Mouse (Mus musculus) liver, embryonic 14.5 days (tissue): ENCODE results near the gene Samsn1. TPM values are rescaled to one million over a fixed set of nuclear protein-coding genes. Genes with fewer than 3 reads are reported as not detected.

ENCODE experiments used
- ATAC-seq: fragments of 200-750 bp; cut with Nextera tagmentation; 2 replicates; pipeline ENCODE4 v1.8.0; 2017; ENCODE audit warnings: moderate number of reproducible peaks, mild to moderate bottlenecking, moderate library complexity; ENCODE audit not compliant: insufficient read depth
- DNase-seq, 3 experiments: peaks; one replicate each; pipeline ENCODE4 v3.0.0-alpha.2; 2012 to 2013; ENCODE audit warnings: low read depth in 3 of 3, low spot score in 3 of 3
- H3K27ac ChIP-seq: fragments of 300-500 bp; sonication (generic); 2 replicates; pipeline ENCODE4 v1.5.1; 2014; ENCODE audit warnings: moderate library complexity, mild to moderate bottlenecking, control low read depth, inconsistent platforms
- H3K27me3 ChIP-seq: fragments of 300-500 bp; sonication (generic); 2 replicates; pipeline ENCODE4 v1.6.1; 2014; ENCODE audit warnings: mild to moderate bottlenecking, low read length, moderate library complexity; ENCODE audit not compliant: control insufficient read depth, insufficient read depth
- H3K36me3 ChIP-seq: fragments of 300-500 bp; sonication (generic); replicated peaks from 2 replicates; pipeline ENCODE4 v1.6.1; 2014; ENCODE audit warnings: low read depth; ENCODE audit not compliant: control insufficient read depth, insufficient read depth
- H3K4me1 ChIP-seq, 2 experiments: fragments of 200-500 bp in 1 of 2; fragments of 300-500 bp in 1 of 2; sonication (generic) in 1 of 2; replicated peaks; 2 replicates each; pipeline ENCODE4 v1.6.1; 2012 to 2014; ENCODE audit warnings: antibody characterized with exemption in 1 of 2, inconsistent platforms in 1 of 2, low read length in 1 of 2; ENCODE audit not compliant: control insufficient read depth in 2 of 2, insufficient read depth in 2 of 2
- H3K4me2 ChIP-seq: fragments of 300-500 bp; sonication (generic); 2 replicates; pipeline ENCODE4 v1.6.1; 2014; ENCODE audit warnings: low read depth, mild to moderate bottlenecking, control low read depth, moderate library complexity
- H3K4me3 ChIP-seq, 2 experiments: fragments of 200-500 bp in 1 of 2; fragments of 300-500 bp in 1 of 2; sonication (generic) in 1 of 2; 2 replicates each; pipeline ENCODE4 v1.5.1; 2012 to 2014; ENCODE audit warnings: low read depth in 2 of 2, low read length in 2 of 2, mild to moderate bottlenecking in 2 of 2, control low read depth in 1 of 2, inconsistent platforms in 1 of 2, moderate library complexity in 1 of 2; ENCODE audit not compliant: insufficient read depth in 1 of 2
- H3K9ac ChIP-seq: fragments of 300-500 bp; sonication (generic); replicated peaks from 2 replicates; pipeline ENCODE4 v1.6.1; 2014; ENCODE audit warnings: mild to moderate bottlenecking, control low read depth, moderate library complexity
- H3K9me3 ChIP-seq: fragments of 300-500 bp; sonication (generic); 2 replicates; pipeline ENCODE4 v1.6.1; 2016; ENCODE audit warnings: low read length, mixed read lengths; ENCODE audit not compliant: control insufficient read depth
- CTCF ChIP-seq: IDR thresholded peaks from 2 replicates; pipeline ENCODE4 v1.5.1; 2016; ENCODE audit warnings: antibody characterized with exemption, low read depth, control low read depth
- EP300 ChIP-seq: IDR thresholded peaks from 2 replicates; pipeline ENCODE4 v1.6.1; 2016; ENCODE audit warnings: antibody characterized with exemption, low read depth
- WGBS: fragments of 180-500 bp; shearing (Covaris S2); extraction: QIAGEN DNeasy Blood & Tissue Kit; methylation state at CpG from one replicate; pipeline ENCODE4 v1.1.7; 2014; ENCODE audit not compliant: insufficient replicate concordance; 5-methylcytosine and 5-hydroxymethylcytosine counted together
- polyA plus RNA-seq, 2 experiments: library from polyadenylated mRNA; depleted of rRNA in 1 of 2; stranded (reverse) in 1 of 2; unstranded in 1 of 2; fragments of >200 nt; fragmentation: Nextera tagmentation in 1 of 2; extraction: Ambion mirVana in 1 of 2; gene quantifications; 2 replicates each; pipeline versions ENCODE4 v1.2.1 to v1.2.3; 2012 to 2014

Samsn1 gene
- polyA plus RNA-seq, 2 experiments = 7.3 to 11.8 TPM

DNA sequence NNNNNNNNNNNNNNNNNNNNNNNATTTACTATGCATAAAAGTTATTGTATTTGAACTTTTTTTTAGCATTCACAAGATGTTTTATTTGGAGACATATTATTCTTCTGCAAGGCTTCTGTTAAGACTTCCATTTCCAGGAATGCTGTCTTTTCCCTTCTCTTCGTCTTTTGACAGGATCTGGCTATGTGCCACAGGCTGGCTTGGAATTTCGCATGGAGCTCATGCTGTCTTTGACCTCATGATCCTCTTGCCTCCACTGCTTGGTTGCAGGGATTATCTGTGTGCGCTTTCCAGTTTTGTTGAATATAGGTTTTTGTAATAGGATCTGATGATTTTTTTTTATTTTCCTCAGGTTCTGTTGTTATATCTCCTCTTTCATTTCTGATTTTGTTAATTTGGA is 25.0 kb upstream of the Samsn1 start:
- ATAC-seq (no peak), DNase-seq (no peak)
- TF ChIP-seq CTCF = no peak
- no peak for TF ChIP-seq EP300
- no peaks in the 10 kb centered on the region for H3K27me3 ChIP-seq
- H3K4me3 ChIP-seq = no peak overlapping the region
- H3K27ac ChIP-seq = no peak overlapping the region
- no peak overlapping the region for H3K4me2 ChIP-seq
- no peaks in the 10 kb centered on the region for H3K36me3 ChIP-seq
- no peaks in the 10 kb centered on the region for H3K9me3 ChIP-seq
- 75% methylated on average over 3 of the region's 3 CpGs for WGBS
- H3K4me1 ChIP-seq = no peaks in the 10 kb centered on the region
- no peak overlapping the region for H3K9ac ChIP-seq

DNA sequence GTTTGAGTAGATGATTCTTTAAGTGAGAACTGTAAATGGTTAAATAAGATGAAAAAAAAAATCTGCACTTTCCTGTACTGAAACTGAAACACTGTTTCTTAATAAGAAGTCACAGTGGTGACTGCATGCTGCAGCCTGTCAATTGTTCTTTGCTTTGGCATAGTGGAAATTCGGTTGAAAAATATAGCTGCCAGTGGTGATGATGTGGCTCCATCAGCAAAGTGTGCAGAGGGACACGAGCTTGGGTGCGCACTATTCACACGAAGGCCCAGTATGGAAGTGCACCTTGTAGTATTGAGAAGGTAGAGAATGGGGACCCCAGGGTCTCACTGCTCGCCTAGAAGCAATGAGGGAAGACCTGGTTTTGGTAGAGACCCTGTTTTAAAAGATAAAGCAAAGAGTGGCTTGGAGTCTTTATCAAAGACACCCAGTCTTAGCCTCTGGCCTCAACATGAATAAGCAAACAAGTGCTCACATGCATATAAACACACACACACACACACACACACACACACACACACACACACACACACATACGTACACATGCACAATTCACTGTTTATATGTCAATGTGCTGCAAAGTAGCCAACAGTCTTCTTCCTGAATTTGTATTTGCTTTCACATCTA is 18.4 kb upstream of the Samsn1 start:
- Histone ChIP-seq H3K27me3 (no peaks in the 10 kb centered on the region), H3K27ac (no peak overlapping the region), H3K4me2 (no peak overlapping the region), H3K9me3 (no peaks in the 10 kb centered on the region), H3K36me3 (no peaks in the 10 kb centered on the region), H3K4me3 (no peak overlapping the region), H3K4me1 (peaks cover 2 to 10% of the 10 kb centered on the region in 2 experiments; a peak in 2 of 4 replicates), H3K9ac (no peak overlapping the region)
- WGBS = 48% methylated on average over 6 of the region's 6 CpGs
- ATAC-seq = peak; percentile 68; the same call in 1 of the 2 replicates
- DNase-seq = no peak
- TF ChIP-seq CTCF (no peak), EP300 (0 out of 2 replicates have a peak, but pooled peaks have one; percentile 8)

DNA sequence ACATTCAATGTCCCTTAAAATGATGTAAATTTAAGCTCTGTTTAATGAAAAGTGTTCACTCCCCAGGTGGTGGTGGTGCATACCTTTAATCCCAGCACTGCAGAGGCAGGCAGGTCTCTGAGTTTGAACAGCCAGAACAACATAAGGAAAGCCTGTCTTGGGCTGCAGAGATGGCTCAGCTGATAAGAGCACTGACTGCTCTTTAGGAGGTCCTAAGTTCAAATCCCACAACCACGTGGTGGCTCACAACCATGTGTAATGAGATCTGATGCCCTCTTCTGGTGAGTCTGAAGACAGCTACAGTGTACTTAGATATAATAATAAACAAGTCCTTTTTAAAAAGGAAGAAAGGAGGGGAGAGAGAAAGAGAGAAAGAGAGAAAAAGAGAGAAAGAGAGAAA is 2.9 kb downstream of the Samsn1 start:
- 31% methylated on average over 1 of the region's 1 CpGs for WGBS
- no peaks in the 10 kb centered on the region for H3K4me1 ChIP-seq
- no peaks in the 10 kb centered on the region for H3K27me3 ChIP-seq
- no peak overlapping the region for H3K4me3 ChIP-seq
- H3K36me3 ChIP-seq = no peaks in the 10 kb centered on the region
- H3K9me3 ChIP-seq = no peaks in the 10 kb centered on the region
- H3K4me2 ChIP-seq = no peak overlapping the region
- TF ChIP-seq CTCF (peak; percentile 42; the same call in 1 of the 2 replicates), EP300 (no peak)
- no peak overlapping the region for H3K9ac ChIP-seq
- DNase-seq (no peak), ATAC-seq (no peak)
- no peak overlapping the region for H3K27ac ChIP-seq

DNA sequence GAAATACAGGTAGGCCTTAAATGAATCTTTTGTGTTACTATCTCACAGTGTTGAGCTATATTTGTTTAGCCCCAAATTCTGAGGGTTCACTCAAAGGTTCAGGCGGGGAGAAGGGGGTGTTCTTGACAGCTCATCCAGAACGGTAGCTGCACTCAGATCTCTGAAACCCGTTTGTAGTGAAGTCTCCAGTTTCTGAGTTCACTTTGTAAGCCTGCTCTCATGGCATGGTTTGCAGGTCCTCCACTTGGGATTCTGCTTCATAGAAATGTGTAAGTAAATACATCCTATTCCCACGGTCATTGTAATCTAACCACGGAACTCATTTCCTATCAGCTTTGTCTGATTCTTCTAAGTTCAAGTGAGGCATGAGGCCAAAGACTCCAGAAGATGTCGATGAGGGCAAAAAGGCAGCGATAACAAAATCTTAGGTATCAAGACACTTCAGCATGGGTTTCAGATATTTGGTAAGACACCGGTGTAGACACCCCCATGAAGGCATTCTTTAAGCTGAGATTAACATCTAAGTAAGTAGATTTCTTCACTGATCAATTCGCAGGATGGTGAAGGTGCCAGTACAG is 18.2 kb downstream of the Samsn1 start:
- TF ChIP-seq CTCF (no peak), EP300 (no peak)
- DNase-seq (no peak), ATAC-seq (no peak)
- Histone ChIP-seq H3K36me3 (no peaks in the 10 kb centered on the region), H3K4me1 (peaks cover 11 to 23% of the 10 kb centered on the region in 2 experiments; a peak in 3 of 4 replicates), H3K4me3 (no peak overlapping the region), H3K27ac (no peak overlapping the region), H3K27me3 (no peaks in the 10 kb centered on the region), H3K4me2 (no peak overlapping the region), H3K9me3 (no peaks in the 10 kb centered on the region), H3K9ac (no peak overlapping the region)
- WGBS = 57% methylated on average over 9 of the region's 9 CpGs

DNA sequence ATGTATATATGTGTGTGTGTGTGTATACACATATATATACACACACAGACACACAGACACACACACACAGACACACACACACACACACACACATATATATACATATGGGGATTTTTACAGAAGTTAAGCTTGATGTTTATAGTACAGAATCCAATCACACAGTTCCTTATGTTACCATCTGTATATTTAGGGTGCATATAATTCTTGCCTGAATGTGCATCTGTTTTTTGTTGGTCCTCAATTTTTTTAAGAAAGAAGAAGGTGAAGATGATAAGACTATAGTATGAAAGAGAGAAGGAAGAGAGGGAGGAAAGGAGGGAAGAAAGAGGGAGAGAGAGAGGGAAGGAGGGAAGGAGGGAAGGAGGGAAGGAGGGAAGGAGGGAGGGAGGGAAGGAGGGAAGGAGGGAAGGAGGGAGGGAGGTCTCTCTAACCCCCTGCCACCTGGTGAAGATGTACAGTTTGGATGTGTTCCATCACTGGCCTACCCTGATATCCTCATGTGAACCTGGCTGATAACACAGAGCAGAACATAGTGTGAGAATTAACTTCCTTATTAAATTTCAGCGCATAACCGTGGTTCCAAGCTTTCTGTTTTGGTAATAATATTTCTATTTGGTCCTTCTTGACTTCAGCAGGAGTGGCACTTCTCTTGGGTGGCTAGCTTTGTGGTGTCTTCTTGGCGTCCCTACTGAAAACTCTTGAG is 19.1 kb downstream of the Samsn1 start:
- peak; percentile 78 for ATAC-seq
- Histone ChIP-seq H3K4me2 (no peak overlapping the region), H3K4me3 (no peak overlapping the region), H3K9ac (no peak overlapping the region), H3K27me3 (no peaks in the 10 kb centered on the region), H3K4me1 (peaks cover 11 to 23% of the 10 kb centered on the region in 2 experiments; a peak in 3 of 4 replicates), H3K9me3 (no peaks in the 10 kb centered on the region), H3K36me3 (no peaks in the 10 kb centered on the region), H3K27ac (no peak overlapping the region)
- 21% methylated on average over 3 of the region's 3 CpGs for WGBS
- TF ChIP-seq EP300 = peak; percentile 81
- TF ChIP-seq CTCF = no peak
- DNase-seq = peak in 2 of 3 experiments; percentile 15 to 24
